Mouse (Mus musculus): ENCODE measurements around the gene Slu7. TPM values are rescaled to one million over a fixed set of nuclear protein-coding genes. Genes with fewer than 3 reads are reported as not detected.

Gene Slu7
- total and polyA plus RNA-seq, 3 experiments: 3.8 to 27.8 (median 27.2) TPM

DNA sequence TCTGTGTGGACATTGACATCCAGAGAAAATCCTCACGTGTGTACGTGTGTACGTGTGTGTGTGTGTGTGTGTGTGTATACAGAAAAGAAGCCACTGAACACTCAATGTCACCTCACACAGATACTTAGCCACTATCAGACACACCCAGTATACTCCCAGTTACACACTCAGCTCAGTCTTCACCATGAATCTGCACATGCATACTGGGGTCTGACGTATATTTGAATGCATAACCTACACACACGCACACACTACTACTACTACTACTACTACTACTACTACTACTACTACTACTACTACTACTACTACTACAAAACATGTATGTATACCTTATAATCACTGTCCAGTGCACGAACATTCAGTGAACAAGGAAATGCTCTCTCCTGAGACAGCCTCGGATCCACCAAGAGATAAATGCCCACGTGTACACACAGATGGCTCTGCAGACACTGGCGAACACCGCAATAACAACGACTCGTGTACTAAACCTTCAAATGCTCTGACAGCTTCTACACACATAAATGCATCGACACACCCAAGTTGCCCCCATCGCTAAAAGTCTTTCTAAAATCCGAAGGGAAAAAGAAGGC lies 40.2 kb downstream of the Slu7 start:
- no peaks in the 10 kb centered on the region for H3K27me3 ChIP-seq (ENCODE audit: control insufficient read depth, insufficient read depth, low read length)
- H3K79me2 ChIP-seq (replicated peaks; ENCODE audit: control insufficient read depth, insufficient read depth, low read length): no peaks in the 10 kb centered on the region
- DNase-seq: no peak
- TF ChIP-seq POLR2A (IDR thresholded peaks at IDR 0.05; ENCODE audit: insufficient read depth, low read depth, low read length): no peak
- peak overlapping the region; percentile 47; the same call in 1 of the 2 replicates for H3K9ac ChIP-seq (ENCODE audit: low read depth, low read length)
- peak overlapping the region; percentile 43 for H3K4me3 ChIP-seq
- peaks cover 2% of the 10 kb centered on the region for H3K36me3 ChIP-seq (ENCODE audit: control insufficient read depth, insufficient read depth, low read length)
- peaks cover 10% of the 10 kb centered on the region for H3K4me1 ChIP-seq (ENCODE audit: control insufficient read depth, insufficient read depth, low read length)
- intact Hi-C loops (cut with DNase I): no loop called here
- WGBS: 42% methylated on average over 15 of the region's 15 CpGs
- peak overlapping the region; percentile 63; the same call in 1 of the 2 replicates for H3K27ac ChIP-seq

DNA sequence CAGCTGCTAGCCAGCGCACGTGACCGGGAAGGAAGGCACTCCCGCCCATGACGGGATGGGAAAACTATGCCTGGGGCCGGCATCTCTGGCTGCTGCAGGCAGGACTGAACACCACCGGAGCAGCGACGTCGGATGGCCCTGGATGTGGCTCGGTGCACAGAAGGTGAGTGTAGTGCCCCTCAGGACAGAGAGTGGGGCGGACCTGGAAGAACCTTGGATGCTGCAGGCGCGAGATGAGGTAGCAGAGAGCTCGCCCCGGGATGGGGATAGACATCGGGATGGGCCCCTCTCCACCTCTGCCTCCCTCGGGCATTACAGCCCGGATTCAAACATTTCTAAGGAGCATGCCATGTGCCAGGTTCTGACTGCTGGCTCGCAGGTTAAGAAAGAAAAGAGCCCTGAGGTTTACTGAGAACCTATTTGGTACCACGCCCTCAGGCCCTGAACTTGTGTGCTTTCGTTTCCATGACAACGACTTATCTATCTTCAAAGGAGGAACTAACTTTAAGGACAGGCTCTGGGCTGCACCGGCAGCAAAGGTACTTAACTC lies 40.8 kb downstream of the Slu7 start, which contains the start of gene C1qtnf2:
Gene C1qtnf2, plus strand, starts transcription at position 52 of the 550 bp plus-strand sequence.
- TF ChIP-seq EP300 (IDR thresholded peaks at IDR 0.05; ENCODE audit: insufficient read depth, low read depth, low read length) (no peak), CTCF (IDR thresholded peaks at IDR 0.05) (no peak), POLR2A (IDR thresholded peaks at IDR 0.05; ENCODE audit: insufficient read depth, low read depth, low read length) (0 out of 2 replicates have a peak, but pooled peaks have one; percentile 18)
- Histone ChIP-seq H3K27ac (peak within 1 kb of the TSS; percentile 63), H3K4me1 (ENCODE audit: control insufficient read depth, insufficient read depth, low read length) (peaks cover 10% of the 10 kb centered on the region), H3K4me3 (peak within 1 kb of the TSS; percentile 43), H3K27me3 (ENCODE audit: control insufficient read depth, insufficient read depth, low read length) (no peaks in the 10 kb centered on the region), H3K36me3 (ENCODE audit: control insufficient read depth, insufficient read depth, low read length) (peaks cover 2% of the 10 kb centered on the region), H3K79me2 (replicated peaks; ENCODE audit: control insufficient read depth, insufficient read depth, low read length) (no peaks in the 10 kb centered on the region), H3K9ac (ENCODE audit: low read depth, low read length) (peak within 1 kb of the TSS; percentile 47)
- WGBS: 3% methylated on average over 24 of the region's 24 CpGs
- peak; percentile 70 to 75 for DNase-seq
- intact Hi-C loops (cut with DNase I): no loop called here

GRCm38 (mm10) chr11:43479376-43479775 lies 45.8 kb downstream of the Slu7 start:
- Histone ChIP-seq H3K4me3 (no peak overlapping the region), H3K4me1 (ENCODE audit: control insufficient read depth, insufficient read depth, low read length) (peaks cover 13% of the 10 kb centered on the region), H3K36me3 (ENCODE audit: control insufficient read depth, insufficient read depth, low read length) (peaks cover 3% of the 10 kb centered on the region; the same call in 1 of the 2 replicates), H3K9ac (ENCODE audit: low read depth, low read length) (no peak overlapping the region), H3K27ac (no peak overlapping the region), H3K79me2 (replicated peaks; ENCODE audit: control insufficient read depth, insufficient read depth, low read length) (no peaks in the 10 kb centered on the region), H3K27me3 (ENCODE audit: control insufficient read depth, insufficient read depth, low read length) (no peaks in the 10 kb centered on the region)
- TF ChIP-seq CTCF (IDR thresholded peaks at IDR 0.05) (no peak), EP300 (IDR thresholded peaks at IDR 0.05; ENCODE audit: insufficient read depth, low read depth, low read length) (no peak), POLR2A (IDR thresholded peaks at IDR 0.05; ENCODE audit: insufficient read depth, low read depth, low read length) (no peak)
- intact Hi-C loops (cut with DNase I): no loop called here
- DNase-seq: no peak
- 79% methylated on average over 3 of the region's 3 CpGs for WGBS

DNA sequence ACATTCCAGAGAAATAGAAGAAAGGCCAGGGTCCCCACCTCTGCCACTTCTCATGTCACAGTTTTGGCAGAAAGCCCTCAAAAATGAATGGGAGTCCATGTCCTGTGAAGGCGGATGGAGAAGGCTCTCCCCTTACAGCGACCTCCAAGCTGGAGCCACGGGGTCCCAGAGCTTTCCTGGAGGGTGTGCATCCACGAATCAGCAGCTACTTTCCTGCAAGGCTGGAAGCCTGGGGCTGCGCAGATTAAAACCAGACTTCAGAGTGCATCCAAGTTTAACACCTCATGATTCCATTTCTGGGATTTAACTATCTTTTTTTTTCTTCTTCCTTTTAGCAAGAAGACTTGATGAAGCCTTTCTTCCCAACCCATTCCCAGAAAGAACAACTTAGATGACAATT lies 47.0 kb downstream of the Slu7 start:
- H3K4me3 ChIP-seq: no peak overlapping the region
- H3K79me2 ChIP-seq (replicated peaks; ENCODE audit: control insufficient read depth, insufficient read depth, low read length): no peaks in the 10 kb centered on the region
- 39% methylated on average over 5 of the region's 5 CpGs for WGBS
- TF ChIP-seq POLR2A (IDR thresholded peaks at IDR 0.05; ENCODE audit: insufficient read depth, low read depth, low read length) (no peak), CTCF (IDR thresholded peaks at IDR 0.05) (no peak), EP300 (IDR thresholded peaks at IDR 0.05; ENCODE audit: insufficient read depth, low read depth, low read length) (no peak)
- DNase-seq: no peak
- H3K4me1 ChIP-seq (ENCODE audit: control insufficient read depth, insufficient read depth, low read length): peaks cover 15% of the 10 kb centered on the region
- H3K27ac ChIP-seq: no peak overlapping the region
- intact Hi-C loops (cut with DNase I): no loop called here
- no peaks in the 10 kb centered on the region for H3K27me3 ChIP-seq (ENCODE audit: control insufficient read depth, insufficient read depth, low read length)
- no peak overlapping the region for H3K9ac ChIP-seq (ENCODE audit: low read depth, low read length)
- peaks cover 3% of the 10 kb centered on the region; the same call in 1 of the 2 replicates for H3K36me3 ChIP-seq (ENCODE audit: control insufficient read depth, insufficient read depth, low read length)

DNA sequence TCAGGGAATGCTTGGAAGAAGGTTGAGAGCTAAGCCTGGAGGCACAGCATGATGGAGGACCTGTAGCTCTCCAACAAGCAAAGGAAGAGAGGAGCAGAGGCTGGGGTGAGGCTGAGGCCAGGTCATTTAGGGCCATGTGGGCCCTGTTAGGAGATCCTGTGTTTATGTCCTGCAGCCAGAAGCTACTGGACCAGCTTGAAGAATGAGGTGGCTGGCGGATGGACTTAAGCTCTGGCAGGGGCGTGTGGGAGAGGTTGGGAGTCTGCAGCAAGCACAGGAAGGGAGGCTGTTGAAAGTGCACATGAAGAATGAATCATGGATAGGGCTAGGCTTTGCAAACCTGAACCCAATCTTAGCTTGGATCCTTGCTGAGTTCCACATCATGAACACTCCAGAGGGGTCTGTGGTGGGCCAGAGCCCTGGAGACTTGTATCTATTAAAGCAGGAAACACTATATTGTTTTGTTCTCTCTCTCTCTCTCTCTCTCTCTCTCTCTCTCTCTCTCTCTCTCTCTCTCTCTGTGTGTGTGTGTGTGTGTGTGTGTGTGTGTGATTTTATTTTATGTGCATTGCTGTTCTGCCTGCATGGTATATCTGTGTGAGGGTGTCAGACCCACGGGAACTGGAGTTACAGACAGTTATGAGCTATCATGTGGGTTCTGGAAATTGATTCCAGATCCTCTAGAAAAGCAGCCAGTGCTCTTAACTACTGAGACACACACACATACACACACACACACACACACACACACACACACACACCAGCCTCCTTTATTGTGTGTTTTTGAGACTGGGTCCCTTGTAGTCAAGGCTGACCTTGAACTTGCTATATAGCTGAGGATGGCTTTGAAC lies 48.4 kb downstream of the Slu7 start:
- 22% methylated on average over 3 of the region's 3 CpGs for WGBS
- Histone ChIP-seq H3K27ac (no peak overlapping the region), H3K4me1 (ENCODE audit: control insufficient read depth, insufficient read depth, low read length) (peaks cover 15% of the 10 kb centered on the region), H3K36me3 (ENCODE audit: control insufficient read depth, insufficient read depth, low read length) (peaks cover 3% of the 10 kb centered on the region; the same call in 1 of the 2 replicates), H3K27me3 (ENCODE audit: control insufficient read depth, insufficient read depth, low read length) (no peaks in the 10 kb centered on the region), H3K79me2 (replicated peaks; ENCODE audit: control insufficient read depth, insufficient read depth, low read length) (no peaks in the 10 kb centered on the region), H3K9ac (ENCODE audit: low read depth, low read length) (no peak overlapping the region), H3K4me3 (no peak overlapping the region)
- intact Hi-C loops (cut with DNase I): no loop called here
- TF ChIP-seq POLR2A (IDR thresholded peaks at IDR 0.05; ENCODE audit: insufficient read depth, low read depth, low read length) (no peak), EP300 (IDR thresholded peaks at IDR 0.05; ENCODE audit: insufficient read depth, low read depth, low read length) (0 out of 2 replicates have a peak, but pooled peaks have one; percentile 33)
- peak in 1 of 2 experiments; percentile 50 for DNase-seq

All from heart, adult 2 months (tissue).